Mouse (Mus musculus): Measurements from ENCODE around the gene Mylk.

Mylk gene

GRCm38 (mm10) chr16:34904876-34905275 is 159.9 kb downstream of the Mylk start:
- DNase-seq (ENCODE audit: low spot score) = no peak

DNA sequence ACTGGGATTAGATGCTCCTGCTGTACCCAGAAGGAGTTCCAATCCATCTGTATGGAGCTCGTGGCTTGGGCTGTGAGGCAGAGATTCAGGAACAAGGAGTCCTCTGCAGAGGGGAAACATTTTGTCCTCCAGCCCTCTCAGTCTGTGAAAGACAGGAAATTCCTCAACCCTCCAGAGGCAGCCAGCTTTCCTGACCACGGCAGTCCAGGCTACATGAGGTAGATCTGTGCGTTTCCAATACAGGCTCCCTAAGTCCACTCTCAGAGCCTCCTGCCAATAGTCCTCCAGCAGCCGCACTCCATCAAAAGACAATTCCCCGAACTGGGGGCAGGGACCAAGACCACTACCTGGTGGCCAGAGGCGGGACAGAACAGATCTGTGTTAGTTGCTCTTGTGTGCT is 164.4 kb downstream of the Mylk start:
- no peak for DNase-seq (ENCODE audit: low spot score)

DNA sequence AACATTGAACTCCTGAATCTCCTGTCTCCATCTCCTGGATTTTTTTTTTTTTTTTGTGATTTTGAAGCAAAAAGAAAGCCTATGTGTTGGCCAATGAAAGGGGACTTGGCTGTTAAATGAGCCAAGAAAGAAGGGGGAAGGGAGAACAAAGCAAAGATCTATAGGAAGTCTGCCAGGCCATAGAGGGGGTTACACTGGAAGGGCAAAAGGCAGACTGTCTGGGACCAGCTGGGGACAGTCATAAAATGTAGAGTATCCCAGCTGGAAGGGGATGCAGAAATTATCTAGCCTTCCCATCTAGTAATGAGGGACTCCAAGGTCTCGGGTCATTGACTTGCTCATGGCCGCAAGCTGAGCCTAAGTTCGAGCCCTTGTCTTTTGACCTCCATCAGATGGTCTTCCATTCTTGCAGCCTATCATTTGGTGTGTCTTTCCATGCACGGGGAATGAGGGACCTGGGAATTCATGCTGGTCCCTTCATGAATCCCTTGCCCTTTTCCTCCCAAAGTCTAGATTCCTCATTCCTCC is 172.4 kb downstream of the Mylk start:
- no peak for DNase-seq (ENCODE audit: low spot score)

GRCm38 (mm10) chr16:34920182-34920581 is 175.2 kb downstream of the Mylk start:
- no peak for DNase-seq (ENCODE audit: low spot score)

DNA sequence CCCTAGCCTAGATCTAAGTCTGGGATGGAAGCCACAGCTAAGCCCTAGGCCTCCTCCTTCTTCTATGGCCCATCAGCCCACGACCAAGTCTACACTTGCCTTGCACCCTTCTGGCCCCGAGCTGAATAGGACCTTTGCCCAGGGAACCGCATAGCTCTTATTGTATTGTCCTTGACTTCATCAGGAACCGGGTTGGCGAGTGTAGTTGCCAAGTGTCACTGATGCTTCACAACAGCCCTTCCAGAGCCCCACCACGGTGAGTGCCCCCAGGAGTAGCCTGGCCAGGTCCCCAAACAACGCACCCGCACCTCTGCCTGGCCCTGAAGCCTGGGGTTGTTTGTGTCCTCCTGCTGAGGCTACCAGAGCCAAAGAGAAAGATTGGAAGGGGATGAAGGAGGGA is 175.9 kb downstream of the Mylk start:
- no peak for DNase-seq (ENCODE audit: low spot score)

- no peak for DNase-seq (ENCODE audit: low spot score)
Measured at GRCm38 (mm10) chr16:34921319-34921718, 176.3 kb downstream of the Mylk start.

DNA sequence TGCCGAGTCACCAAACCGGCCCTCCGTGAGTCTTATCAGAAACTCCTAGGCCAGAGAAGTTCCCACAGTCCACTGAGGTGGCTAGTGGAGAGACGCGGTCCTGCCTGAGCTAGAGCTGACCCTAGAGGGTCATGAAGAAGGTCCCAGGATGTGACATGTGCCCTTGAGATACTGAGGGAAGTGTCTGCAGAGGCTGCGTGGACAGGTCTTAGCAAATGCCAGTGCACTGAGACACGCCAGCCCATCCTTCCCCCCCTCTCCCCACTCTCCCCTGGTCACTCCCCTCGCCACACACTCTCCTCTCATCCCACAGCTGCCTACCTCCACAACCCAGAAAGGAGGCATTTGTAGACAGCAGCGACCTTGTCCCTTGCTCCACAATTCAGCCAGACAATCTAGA is 178.6 kb downstream of the Mylk start:
- DNase-seq (ENCODE audit: low spot score) = no peak

- no peak for DNase-seq (ENCODE audit: low spot score)
Measured at GRCm38 (mm10) chr16:34924324-34924723, 179.3 kb downstream of the Mylk start.

DNA sequence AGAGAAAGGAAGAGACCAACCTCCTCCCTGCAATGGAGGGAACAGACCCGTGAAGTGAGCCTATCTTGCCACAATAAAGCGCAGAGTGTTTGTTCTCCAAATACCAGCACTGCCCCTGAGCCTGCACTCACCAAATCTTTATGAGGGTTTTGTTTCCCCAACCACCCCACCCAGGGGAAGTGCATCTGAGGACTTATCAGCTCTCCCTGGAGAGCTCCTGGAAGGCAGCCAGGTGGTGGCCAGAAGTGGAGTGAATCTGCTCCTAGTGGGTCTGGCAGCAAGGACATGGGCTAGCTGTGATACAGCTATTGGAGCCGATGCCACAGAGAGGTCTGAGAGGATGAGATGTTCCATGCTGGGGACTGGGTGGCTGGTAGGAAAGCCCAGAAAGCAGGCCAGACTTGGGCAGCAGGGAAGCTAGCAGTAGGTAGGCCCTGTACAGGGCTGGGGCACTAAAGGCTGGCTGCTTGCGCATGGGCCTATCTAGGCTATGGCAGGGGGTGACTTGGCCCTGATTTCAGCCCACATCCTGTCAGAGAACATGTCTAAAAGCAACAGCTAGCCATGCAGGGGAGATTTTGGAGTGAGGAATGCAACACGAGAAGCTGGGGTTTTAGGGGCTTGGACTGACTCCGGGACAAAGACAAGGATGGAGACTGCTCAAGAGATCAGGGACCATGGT is 180.1 kb downstream of the Mylk start:
- no peak for DNase-seq (ENCODE audit: low spot score)

DNA sequence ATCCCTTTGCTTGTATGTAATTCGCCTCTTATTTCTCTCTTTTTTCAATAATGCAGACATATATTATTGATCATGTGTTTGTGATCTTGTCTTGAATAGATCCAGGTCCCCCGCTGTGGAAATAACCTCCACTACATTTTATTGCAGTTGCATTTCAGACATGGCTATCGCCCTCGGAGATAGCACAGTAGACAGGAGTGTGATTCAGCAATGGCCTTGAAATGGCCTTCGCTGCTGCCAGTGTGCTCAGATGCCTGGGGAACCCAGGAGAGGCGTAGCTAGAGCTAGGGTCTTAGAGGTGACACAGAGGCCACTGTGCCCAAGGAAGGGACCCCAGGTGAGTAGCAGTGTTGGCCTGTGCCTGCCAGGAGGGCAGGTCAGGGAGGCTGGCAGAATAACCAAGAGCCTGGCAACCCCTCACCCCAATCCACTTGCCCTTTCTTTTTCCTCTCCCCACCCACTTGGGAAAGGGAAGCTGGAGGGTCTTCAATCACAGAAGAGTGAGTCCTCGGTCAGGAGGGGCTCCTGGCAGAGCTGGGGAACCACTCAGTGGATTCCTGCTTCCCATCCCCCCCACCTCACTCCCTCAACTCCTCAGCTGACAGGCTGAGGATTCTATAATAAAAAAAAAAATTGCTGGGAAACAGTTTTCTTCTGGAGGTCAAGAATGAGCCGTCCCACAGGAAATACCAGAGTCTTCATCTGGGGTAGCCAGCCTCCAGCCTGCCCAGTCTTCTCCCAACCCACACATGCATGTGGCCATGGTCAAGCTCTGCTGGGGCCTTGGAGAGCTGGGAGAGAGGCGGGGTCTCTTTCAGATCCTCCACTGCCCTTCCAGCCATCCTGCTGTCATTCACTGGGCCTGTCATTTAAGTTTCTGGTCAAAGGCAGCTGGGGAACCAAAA is 181.8 kb downstream of the Mylk start:
- DNase-seq (ENCODE audit: low spot score) = no peak

DNA sequence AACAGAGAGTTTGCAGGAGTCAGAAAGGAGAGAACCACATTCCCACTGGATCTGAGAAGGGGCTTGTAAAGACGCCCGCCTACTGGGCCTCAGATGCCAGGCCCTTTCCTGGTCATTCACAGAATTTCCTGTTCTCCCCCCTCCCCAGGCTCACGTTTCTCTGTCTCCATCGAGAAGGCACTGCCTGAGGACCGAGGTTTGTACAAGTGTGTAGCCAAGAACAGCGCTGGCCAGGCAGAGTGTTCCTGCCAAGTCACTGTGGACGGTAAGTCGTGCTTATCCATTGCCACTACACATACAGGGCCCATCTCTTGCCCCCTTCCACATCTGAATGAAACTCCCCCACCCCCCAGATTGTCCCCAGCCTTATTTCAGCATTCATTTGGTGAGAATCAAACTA is 184.7 kb downstream of the Mylk start:
- DNase-seq (ENCODE audit: low spot score) = no peak

DNA sequence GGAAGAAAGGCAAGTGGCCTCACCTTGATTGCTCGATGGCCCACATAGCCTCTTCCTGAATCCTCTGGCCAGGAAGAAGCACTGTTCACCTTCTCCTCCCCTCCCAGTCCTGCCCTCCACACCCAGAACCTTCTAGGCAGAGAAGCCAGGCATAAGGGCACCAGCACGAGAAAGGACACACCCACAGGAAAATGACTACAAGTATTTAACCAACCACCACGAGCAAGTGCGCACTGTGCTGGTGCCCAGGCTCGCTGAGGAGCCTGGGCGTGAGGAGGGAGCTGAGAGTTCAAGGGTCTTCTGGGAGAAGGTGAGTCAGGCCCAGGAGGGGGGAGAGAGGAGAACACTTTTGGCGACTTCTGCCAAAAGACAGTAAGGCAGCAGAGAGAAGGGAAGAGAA is 185.1 kb downstream of the Mylk start:
- no peak for DNase-seq (ENCODE audit: low spot score)

DNA sequence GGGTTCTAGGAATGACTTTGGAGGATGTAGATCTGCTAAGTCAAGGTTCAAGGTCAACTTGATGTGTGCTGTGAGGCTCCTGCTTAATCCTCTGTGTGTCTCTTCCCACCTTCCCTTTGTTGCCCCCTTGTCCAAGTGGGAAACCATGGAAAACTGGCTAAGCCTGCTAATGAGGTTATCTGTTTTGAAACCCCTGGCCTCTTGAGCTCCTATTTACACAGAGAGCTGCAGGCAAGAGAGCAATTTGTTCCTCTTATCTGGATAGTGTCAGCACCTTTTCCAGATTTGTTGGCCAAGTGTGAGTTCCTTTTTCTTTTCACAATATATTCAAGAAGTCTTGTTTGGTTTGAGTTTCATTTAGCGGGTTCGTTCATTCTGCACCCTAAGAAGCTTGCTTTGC is 186.3 kb downstream of the Mylk start:
- no peak for DNase-seq (ENCODE audit: low spot score)

GRCm38 (mm10) chr16:34933173-34933572 is 188.2 kb downstream of the Mylk start:
- DNase-seq (ENCODE audit: low spot score) = no peak

DNA sequence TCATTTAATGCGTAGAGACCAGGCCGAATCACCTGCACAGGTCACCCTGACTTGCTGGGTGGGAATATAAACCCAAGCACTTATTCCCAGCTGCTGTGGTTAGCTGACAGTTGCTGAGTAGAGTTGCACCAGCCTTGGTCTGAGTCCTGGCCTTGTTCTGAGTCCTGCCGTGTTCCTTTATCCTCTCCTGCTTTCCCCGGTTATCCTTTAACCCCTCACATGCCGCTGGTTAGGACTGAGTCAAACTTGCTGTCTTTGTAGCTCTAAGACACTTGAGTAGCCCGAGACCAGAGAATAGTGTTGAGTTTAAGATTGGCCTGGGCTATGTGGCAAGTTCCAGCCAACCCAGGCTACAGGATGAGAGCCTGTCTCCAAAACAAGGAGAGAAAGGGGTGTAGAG is 189.5 kb downstream of the Mylk start:
- no peak for DNase-seq (ENCODE audit: low spot score)

- no peak for DNase-seq (ENCODE audit: low spot score)
Measured at GRCm38 (mm10) chr16:34935514-34936338, 190.7 kb downstream of the Mylk start.

DNA sequence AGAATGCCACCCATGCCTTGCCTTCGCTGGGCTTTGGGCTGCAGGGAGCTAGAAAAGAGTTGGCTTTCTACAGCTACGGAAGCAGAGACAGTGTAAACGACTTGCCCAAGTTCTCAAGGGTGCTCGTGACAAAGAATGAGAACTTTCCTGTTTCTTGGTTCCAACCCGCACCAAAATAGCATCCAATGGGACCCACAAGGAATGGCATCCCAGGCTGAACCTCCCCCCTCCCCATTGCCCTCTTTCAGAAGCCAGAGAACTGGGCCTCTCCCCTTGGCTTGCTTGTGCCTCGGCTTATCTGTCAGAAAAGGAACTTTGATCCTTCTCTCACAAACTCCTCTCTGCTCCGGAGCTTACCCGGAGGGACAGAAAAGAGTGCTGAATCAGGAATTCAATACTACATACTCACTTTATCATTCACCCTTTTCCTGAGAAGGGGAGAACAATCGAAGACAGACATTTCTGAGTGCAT is 191.4 kb downstream of the Mylk start:
- no peak for DNase-seq (ENCODE audit: low spot score)

GRCm38 (mm10) chr16:34937611-34938010 is 192.6 kb downstream of the Mylk start:
- no peak for DNase-seq (ENCODE audit: low spot score)

DNA sequence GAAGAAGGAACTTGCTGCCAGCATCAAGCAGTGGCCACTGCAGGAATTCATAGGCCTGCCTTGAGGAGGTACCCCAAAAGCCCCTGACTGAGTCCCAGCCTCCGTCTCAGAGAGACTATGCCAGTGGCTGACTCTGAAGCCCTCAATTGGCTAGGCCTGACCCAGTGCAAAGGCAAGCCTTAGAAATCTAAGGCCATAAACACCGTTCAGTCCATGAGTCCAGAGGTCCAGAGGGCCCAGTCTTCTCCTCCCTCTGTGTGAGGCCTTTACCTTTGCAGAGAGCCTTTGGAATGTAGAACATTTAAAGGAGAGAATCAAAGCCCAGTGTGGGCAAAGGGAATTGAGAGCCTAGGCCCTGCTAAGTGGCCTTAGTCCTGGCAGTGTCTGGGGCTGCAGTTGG is 193.2 kb downstream of the Mylk start:
- no peak for DNase-seq (ENCODE audit: low spot score)

- DNase-seq (ENCODE audit: low spot score) = no peak
Measured at GRCm38 (mm10) chr16:34939951-34940350, 194.9 kb downstream of the Mylk start.

- DNase-seq (ENCODE audit: low spot score) = no peak
Measured at GRCm38 (mm10) chr16:34940363-34940762, 195.4 kb downstream of the Mylk start.

- no peak for DNase-seq (ENCODE audit: low spot score)
Measured at GRCm38 (mm10) chr16:34941915-34942314, 196.9 kb downstream of the Mylk start.

Measured in T-cell, adult 2 months (primary cell).